Mouse (Mus musculus) 416B (cell line): ENCODE results near the gene Cfap298.

Experiments
- DNase-seq: peaks from one replicate; pipeline ENCODE4 v3.0.0; 2011; ENCODE audit warnings: low read depth

Gene Cfap298

DNA sequence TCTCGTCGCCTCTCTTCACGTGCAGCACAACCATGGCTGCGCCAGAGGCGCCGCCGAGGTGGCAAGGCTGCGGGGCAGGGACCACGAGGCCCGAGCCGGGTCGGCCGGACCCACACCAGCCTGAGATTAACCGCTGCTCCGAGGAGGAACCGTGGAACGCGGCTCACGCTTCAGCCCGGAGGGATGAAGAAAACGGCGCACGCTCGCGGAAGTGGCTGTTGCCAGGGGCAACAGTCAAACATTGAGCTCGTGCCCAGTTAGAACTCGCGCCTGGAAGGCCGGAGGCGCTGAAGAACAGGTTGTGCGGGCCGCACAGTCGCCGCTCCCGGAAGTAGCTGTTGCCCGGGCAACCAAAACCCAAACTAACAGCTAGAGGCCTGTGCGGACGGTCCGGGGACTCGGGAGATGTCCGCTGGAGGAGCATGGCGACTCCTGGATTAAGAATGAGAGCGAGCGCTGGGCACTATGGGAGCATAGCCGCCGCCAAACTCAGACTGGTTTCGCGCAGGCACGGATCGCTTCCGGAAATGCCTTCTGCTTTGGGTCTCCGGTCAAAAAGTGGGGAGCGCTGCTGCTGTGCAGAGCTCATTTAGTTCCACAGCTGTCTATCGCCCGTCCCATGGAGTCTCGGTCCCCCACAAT, at the start of gene Cfap298:
Gene Cfap298 (minus strand): TSS at position 428 of the 642 bp plus-strand sequence.
- DNase-seq: peak; percentile 97

DNA sequence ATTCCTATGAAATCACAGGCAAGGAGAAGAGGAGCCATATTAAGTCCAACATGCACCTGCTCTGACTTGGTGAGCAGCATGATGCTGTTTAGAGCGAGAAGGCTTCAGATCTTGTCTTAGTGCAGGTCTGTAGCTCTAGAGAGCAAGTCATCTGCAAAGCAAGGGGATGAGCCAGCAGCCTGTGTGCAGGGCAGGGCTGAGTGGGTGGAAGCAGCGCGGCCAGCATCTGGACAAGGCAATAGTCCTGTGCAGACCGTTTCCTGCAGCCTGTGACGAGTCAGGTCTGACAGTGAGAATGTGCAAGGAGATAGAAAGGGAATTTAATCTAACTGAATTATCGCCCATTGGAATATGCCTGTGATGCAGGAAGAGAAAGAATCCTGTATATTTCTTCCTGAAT, 36.1 kb upstream of the Cfap298 start:
- peak; percentile 21 for DNase-seq

DNA sequence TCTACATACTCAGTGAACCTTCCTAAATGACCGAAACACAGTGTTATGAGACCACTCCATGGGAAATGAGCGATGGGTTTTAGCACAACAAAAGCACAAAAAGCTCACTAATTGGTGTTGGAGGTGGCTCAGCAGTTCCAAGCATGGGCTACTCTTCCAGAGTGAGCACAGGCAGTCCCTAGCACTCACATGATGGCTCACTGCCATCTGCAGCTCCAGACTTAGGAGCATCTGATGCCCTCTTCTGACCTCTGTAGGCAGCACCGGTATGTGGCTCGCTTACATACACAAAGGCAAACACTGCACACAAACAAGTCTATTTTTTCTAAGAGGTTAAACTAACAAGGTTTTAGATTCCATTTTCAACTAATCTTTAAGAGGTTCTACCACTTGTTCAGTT, 31.3 kb upstream of the Cfap298 start:
- peak; percentile 17 for DNase-seq

DNA sequence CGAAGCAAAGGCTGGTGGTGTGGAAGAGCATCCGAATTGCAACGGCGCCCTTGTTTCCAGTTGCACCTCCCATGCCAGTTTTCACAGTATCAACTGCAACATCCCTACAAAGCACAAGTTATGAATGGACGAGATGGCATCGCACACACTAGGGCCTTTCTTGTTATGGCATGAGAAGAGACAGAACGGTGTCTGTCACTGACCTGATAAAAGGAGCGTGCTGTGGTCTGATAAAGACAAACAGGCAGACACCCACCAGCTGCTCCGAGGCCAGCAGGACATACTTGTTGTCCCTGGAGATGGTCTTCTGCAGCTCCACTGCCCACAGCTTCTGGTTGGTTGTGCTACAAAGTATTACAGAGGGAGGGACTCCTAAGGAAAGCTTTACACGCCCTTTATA, 29.4 kb upstream of the Cfap298 start:
- no peak for DNase-seq

DNA sequence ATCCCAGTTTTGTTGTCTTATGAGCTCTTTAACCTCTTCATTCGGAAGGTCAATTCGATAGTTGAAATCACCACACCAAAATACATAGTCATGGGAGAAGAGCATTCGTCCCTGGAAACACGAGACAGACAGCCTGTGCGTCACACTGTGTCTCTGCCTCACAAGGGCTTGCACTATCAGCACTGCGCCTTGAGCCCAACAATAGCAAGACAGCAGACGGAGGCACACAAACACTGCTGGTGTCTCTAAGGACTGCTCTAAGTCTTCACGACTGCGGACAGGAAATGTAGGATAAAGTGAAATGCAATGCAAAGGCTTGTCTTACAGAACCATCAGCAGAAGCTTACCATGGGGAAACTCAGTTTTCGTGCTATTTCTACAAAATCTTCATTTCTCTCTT, 29.0 kb upstream of the Cfap298 start:
- DNase-seq: no peak

DNA sequence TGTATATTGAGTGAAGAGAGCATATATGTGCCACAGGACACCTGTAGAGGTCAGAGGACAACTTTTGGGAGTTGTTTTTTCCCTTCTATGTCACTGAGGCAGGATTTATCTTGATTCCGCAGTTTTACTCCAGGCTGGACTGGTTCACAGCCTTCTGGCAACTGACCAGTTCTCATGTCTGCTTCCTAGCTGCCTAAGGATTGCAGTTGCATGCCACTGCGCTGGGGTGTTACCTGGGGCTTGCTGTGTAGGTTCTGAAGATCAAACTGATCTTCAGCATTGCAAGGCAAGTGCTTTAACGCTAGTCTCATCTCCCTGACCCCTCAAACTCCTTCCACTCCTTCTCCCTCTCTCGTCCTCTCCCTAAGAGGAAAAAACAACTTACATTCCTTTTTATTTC, 28.3 kb upstream of the Cfap298 start:
- DNase-seq: no peak

DNA sequence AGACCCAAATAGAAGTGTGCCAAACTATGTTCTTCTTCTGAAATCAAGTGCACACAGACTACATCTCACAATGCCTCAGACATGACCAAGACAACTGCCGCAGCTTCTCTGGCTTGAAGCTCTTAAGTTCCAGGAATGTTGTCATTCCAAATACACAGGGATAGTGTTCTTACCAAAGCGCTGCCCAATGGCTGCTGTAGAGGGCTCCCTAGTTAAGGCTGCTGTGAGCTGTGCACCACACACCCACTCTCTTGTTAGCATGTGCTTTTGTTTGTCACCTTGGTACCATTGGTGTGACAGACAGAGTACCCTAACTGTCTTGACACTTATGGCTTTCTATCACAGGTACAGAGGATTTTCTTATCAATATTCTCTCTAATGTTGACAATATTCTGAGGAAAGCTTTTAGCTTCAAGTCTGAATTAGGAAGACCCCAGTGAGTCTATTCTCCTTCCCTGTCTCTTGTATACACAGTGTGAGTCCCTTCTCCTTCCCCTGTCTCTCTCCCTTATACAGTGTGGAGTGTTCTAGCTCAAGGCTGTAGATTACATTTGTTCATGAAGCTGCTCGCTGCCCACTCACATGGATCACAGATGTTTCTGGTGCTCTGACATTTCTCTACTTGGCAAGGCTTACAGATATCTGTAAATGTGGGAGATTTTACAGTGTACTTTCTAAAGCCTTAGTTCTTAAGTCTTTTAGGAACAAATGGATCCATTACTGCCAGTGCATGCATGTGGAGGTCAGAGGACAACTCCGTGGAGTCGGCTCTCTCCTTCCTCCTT, 23.6 kb upstream of the Cfap298 start:
- no peak for DNase-seq

GRCm38 (mm10) chr16:90955494-90955893, 20.6 kb upstream of the Cfap298 start:
- no peak for DNase-seq

DNA sequence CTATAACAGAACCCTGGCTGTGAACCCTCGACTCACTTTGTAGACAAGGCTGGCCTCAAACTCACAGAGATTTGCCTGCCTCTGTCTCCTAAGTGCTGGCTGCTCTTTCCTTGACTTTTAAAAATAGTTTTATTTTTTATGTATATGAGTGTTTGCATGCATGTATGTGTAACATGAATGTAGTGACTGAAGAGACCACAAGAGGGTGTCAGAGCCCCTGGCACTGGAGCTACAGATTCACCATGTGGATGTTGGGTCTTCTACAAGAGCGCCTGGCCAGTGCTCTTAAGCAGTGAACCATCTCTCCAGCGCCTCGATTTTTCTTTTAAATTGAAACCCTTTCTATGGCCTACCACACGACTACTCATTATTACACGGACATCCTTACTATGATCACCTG, 18.9 kb upstream of the Cfap298 start:
- DNase-seq: peak; percentile 50

- no peak for DNase-seq
Measured at GRCm38 (mm10) chr16:90953147-90953546, 18.2 kb upstream of the Cfap298 start.

DNA sequence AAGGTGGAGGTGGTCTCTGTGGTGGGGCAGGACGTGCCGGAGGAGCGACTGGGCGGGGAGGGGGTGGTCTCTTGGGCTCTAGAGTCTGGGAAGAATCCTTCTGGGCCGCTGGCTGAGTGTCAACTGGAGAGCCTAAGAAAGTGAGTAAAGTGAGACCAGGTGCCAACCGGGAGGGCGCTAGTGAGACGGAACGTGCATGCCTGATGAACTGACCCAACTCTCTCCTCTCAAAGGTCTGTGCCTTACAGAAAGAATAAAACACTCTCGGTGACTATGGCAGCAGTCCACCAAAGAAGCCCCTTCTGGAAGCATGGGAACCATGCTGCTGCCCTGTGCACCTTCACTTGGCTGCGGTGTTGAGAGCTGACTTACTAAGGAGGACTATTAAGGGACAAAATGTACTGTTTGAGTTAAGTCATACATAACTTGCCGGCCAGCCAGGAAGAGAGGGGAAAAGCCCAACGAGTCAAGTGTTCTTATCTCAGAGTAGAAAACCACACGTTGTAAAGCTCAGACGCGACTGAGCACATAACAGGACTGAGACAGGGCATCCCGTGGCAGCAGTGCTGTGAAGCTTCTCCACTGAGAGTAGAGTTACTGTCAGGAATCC, 15.5 kb upstream of the Cfap298 start:
- DNase-seq: no peak

DNA sequence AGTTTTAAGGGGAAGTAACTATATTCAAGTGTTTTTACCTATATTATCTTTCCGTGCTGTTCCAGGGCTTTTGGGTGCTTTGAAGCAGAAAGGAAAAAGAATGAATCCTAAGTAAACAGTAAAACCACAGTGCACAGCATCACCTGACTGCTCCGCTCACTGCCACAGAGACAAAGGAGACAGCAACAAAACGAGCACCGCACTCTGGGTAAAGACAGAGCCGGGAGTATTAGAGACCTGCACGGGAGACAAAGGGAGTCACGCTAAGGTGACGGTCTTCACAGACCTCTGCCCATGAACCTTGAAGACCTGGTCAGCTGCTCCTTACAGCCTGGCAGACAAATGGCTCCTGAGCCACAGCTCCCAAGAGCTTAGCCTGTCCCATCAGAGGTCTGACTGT, 12.1 kb upstream of the Cfap298 start:
- DNase-seq: peak; percentile 29

DNA sequence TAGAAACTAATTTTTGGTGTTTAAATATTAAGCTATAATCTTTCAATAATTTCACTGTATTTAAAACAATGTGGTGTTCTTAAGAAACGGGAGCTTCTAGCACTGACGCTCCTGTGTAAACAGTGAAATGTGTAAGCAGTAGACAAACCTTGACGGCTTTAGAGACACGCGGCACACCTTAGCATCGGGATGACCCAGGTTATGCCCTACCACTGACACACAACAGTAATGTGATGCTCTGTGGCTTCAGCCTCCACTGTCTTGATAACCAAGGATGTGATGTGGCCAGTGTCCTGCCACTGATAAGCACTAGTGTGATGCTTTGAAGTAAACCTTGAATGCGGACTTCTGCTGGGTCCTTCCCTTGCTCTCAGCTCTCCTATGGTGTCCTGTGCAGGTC, 6.3 kb upstream of the Cfap298 start:
- no peak for DNase-seq

- DNase-seq: peak; percentile 71
Measured at GRCm38 (mm10) chr16:90934193-90934686, 674 bp downstream of the Cfap298 start.

- DNase-seq: peak; percentile 62
Measured at GRCm38 (mm10) chr16:90933534-90934176, 1.3 kb downstream of the Cfap298 start.

DNA sequence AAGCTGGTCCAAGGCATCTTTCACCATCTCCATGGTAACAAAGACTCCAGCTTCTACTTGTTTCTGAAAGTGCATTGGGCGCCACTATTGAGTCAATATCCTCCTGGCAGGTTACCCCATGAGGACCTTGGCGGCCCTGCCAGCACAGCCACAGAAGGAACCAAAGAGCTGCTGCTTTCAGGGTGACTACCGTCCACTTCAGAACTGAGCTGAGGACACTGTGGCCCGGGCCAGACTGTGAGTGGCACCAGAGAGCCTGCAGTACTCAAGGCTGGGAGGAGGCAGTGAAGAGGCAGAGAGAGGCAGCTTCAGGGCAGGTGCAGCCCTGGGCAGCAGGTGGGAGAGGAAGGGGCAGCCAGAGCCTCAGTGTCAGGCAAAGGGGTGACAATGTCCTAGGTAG, 7.5 kb downstream of the Cfap298 start:
- no peak for DNase-seq

- peak; percentile 60 for DNase-seq
Measured at GRCm38 (mm10) chr16:90925461-90925860, 9.5 kb downstream of the Cfap298 start.

DNA sequence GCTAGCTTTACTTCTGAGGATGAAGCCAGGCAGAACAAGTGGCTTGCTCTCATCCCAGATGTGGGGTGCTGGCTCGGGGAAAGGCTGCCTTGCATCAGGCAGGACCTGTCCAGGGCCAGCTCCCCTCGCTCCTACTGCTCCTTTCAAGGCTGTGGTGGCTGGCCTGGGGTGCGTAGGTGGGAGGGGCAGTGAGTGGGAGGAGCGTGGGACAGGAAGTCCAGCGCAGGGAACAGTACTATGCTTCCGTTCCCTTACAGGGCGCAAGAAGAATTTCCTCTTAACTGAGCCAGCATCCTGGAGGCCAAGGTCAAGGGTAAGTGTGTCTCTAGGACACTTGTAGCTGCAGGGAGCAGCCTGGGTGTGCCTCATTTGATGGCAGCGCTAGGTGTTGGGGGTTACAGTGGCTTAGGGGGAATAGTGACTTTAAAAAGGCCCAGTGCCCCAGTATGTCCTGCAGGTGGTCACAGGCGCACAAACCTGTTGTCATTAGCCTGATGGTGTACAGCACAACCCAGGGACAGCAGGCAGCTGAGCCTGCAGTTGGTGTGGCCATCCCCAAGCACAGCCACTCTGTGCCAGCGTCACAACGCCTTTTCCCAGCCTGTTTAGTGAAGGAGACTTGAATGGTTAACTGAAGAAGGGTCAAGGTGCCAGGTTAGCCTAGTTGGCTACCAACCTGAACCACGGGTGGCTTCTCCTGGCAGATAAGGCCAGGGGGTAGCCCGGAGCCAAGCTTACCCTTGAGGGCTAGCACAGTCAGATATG, 10.1 kb downstream of the Cfap298 start:
- DNase-seq: peak; percentile 23

GRCm38 (mm10) chr16:90921471-90922159, 13.3 kb downstream of the Cfap298 start:
- no peak for DNase-seq

- no peak for DNase-seq
Measured at GRCm38 (mm10) chr16:90917156-90917555, 17.8 kb downstream of the Cfap298 start.

DNA sequence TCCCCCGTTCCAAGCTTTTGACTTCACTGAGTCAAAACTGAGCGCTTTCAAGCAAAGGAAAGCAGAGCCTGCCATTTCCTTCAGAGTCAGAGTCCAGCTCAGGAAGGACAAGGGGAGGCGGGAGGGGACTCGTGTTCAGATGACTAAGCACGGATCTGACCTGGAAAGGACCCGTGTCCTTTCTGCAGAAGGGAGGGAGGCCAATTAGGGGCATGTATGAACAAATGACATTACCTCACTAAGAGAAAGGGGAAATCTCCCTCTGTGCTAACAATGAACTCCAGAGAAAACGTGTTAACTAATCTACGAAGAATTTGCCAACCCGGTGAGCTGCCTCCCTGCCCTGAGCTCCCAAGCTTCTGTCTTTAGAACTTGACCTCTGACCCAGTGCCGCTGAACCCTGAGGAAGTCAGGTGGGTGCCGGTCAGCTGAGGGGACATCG, 18.9 kb downstream of the Cfap298 start:
- DNase-seq: peak; percentile 72
